Mouse (Mus musculus): ENCODE results near the gene Plekha6.

Gene Plekha6

DNA sequence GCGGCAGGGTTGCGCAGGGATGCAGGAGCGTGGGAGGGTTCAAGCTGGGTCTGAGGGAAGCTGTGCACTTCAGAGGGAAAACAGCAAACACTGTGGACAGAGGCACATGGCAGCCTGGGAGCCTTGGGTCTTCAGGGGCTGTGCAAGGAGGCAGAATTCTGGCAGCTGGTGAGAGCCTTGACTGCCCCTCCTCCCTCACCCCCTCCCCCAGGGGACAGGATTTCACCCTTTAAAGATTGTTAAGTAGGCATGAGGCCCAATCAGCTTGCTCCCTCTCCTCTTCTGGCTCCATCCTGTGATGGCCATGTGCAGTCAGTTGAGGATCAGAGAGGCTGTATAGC, 51.3 kb downstream of the Plekha6 start:
- DNase-seq (ENCODE audit: low spot score), result no peak

DNA sequence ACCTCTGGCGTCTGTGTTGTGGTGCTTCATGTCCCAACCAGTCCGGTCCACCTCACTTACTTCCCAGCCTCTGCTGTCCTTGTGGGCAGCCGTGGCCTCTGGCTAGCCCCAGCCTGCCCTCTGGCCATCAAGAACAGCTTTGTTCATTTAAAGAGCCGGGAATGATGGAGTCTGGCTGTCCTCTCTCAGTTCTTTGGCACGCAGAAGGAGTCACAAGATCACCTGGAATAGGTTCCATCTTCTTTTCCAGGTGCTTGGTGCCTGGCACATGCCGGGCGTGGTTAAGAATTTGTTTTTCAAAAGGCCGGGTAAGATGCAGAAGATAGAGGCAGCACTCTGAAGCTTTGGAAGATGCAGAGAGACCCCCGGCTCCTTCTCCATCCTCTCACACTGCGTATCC, 51.7 kb downstream of the Plekha6 start:
- no peak for DNase-seq (ENCODE audit: low spot score)

DNA sequence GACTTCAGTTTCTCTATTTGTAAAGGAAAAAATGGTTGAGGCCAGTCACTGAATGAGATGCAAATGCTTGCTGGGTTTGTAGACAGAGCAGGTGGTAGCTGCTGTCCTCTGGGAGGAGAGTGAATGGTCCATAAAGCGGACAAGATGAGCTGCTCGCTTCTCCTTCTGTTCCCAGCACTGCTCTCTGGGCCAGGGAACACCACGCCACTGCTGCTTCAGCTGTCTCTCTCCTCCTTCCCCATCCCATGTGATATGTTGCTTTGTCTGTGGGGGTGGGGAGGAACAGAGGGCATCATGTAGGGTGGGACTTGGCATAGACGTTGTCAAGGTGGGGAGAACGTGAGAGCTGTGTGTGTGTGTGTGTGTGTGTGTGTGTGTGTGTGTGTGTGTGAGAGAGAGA, 53.0 kb downstream of the Plekha6 start:
- DNase-seq (ENCODE audit: low spot score), result no peak

GRCm38 (mm10) chr1:133219106-133219505, 55.1 kb downstream of the Plekha6 start:
- DNase-seq (ENCODE audit: low spot score), result no peak

- DNase-seq (ENCODE audit: low spot score), result no peak
Measured at GRCm38 (mm10) chr1:133221459-133221858, 57.4 kb downstream of the Plekha6 start.

GRCm38 (mm10) chr1:133222445-133222995, 58.5 kb downstream of the Plekha6 start:
- DNase-seq (ENCODE audit: low spot score), result no peak

DNA sequence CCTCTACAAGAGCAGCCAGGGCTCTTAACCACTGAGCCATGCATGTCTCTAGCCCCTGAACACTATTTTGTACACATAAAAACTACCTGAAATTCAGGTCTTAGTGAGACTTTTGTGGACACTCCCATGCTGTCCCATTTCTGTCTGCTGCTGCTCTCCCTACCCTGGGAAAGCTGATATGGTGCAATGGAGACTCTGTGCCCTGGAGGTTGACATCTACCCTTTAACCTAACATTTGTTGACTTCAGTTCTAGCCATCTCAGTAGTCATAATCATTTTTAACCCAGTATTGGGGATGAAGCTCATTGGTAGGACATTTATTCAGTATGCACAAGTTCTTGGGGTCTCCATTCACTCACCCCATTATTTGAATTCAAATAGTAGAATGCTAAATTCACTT, 60.7 kb downstream of the Plekha6 start:
- DNase-seq (ENCODE audit: low spot score), result no peak

- DNase-seq (ENCODE audit: low spot score), result no peak
Measured at GRCm38 (mm10) chr1:133225137-133225536, 61.1 kb downstream of the Plekha6 start.

DNA sequence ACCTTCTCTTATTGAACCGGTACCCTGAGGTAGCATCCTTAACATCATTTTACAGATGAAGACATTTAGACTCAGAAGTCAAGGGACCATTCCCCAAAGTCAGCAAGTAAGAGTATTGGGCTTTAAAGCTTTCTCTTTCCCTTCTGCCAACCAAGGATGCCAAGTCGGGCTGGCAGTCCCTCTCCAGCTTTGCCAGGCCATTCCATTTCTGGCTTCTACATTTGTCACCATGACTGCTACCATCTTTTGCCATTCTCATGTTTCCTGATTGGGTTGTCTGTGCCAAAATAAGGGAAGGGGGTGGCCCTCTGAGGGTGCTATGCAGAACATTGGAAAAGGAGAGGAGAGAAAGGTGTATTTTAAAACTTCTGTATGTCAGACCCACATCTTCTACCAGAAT, 61.6 kb downstream of the Plekha6 start:
- no peak for DNase-seq (ENCODE audit: low spot score)

DNA sequence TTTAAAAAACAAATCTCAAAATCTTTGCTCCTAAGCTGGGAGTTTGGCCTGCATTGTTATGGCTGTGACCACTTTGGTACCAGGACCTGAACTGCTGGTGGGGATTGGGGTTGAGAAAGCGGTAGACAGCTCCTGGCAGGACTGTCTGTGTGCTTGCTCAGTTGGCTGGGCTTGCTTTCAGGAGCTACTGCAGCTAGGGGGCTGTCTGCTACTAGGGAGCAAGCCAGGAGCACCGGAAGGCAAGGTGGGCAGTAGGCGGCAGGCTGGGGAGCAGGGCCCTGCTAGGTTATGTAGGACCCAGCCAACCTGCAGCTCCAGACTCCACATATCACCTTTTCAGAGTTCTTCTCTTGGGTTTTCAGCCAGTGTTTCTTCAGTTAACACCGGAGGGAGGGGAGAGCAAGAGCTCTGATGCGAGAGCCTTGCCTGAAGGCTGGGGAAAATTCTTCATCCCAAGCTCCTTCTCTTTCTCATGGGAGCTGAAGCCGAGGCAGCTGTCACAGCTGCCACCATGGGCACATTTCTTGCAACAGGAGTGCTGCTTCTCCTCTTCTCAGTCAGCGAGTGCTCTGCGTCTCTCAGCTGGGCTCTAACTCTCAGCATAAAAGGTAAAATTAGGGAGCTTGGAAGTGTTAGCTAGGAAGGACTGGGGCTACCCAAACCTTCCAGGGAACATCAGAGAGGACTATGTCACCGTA, 62.1 kb downstream of the Plekha6 start:
- no peak for DNase-seq (ENCODE audit: low spot score)

GRCm38 (mm10) chr1:133226928-133227327, 62.9 kb downstream of the Plekha6 start:
- no peak for DNase-seq (ENCODE audit: low spot score)

GRCm38 (mm10) chr1:133227378-133227777, 63.4 kb downstream of the Plekha6 start:
- DNase-seq (ENCODE audit: low spot score), result no peak

GRCm38 (mm10) chr1:133228809-133229487, 64.9 kb downstream of the Plekha6 start:
- no peak for DNase-seq (ENCODE audit: low spot score)

DNA sequence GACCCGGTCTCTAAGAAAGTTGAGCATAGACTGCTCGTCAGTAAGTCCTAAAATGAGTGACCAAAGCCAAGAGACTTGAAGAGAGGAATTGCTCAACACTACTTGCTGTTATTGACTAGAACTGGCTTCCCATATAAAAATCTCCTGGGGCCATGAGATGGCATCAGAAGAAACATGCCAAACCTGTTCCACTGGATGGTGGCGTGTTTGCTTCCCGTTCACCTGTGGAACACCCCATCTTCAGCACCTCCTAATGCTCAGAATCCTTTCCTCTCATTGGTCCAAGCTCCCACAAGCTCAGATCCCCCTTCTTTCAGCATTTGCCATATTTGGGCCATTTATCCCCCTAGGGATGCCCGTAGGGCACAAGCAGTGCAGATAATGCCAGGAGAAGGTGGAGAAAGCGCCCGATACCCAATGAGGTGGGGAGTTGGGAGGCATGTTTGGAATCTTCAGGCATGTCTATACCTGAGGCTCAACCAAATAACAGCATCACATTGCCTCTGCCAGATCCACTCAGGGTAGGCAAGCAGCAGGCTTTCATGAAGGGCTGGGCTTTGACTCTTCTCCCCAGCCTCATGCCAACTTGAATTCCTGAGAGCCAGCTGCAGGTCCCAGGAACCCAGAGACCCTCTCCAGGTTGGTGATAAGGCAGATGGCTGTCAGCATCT, 67.6 kb downstream of the Plekha6 start:
- no peak for DNase-seq (ENCODE audit: low spot score)

DNA sequence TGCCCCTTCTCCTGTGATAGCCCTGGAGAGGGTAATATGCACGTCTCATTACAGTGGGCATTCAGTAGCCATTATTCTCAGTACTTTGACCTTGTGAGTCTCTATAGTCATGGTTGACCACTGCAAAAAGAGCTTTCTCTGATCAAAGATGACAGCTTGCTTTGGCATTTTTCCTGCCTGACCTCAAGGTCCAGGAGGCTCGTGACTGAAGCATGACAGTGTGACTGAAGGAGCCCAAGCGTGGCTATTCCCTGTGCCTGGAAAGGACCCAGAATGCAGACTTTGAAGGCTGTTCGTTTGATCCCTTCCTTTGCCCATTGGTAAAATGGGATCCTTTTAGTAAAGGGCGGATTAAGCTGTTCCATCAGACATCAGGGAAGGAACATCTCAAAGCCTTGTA, 71.9 kb downstream of the Plekha6 start:
- no peak for DNase-seq (ENCODE audit: low spot score)

GRCm38 (mm10) chr1:133236693-133237440, 72.9 kb downstream of the Plekha6 start:
- DNase-seq (ENCODE audit: low spot score), result no peak

DNA sequence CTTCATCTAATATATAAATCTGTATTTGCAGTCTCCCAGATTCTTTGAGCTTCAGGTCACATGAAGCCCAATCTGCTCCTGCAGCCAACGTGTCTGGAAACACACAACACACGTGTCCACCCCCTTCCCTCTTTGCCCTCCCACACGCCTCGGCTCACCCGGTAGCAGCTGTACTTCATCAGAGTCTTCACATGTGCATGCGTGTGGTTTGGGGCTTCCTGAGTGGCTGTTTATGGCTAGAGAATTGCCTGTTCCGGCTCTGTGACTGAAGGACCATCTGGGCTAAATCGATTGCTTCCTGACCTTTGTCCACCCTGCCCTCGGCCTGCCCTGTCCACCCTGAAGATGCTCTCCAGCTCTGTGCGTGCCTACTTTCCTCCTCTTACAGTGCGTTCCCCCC, 73.7 kb downstream of the Plekha6 start:
- DNase-seq (ENCODE audit: low spot score), result no peak

DNA sequence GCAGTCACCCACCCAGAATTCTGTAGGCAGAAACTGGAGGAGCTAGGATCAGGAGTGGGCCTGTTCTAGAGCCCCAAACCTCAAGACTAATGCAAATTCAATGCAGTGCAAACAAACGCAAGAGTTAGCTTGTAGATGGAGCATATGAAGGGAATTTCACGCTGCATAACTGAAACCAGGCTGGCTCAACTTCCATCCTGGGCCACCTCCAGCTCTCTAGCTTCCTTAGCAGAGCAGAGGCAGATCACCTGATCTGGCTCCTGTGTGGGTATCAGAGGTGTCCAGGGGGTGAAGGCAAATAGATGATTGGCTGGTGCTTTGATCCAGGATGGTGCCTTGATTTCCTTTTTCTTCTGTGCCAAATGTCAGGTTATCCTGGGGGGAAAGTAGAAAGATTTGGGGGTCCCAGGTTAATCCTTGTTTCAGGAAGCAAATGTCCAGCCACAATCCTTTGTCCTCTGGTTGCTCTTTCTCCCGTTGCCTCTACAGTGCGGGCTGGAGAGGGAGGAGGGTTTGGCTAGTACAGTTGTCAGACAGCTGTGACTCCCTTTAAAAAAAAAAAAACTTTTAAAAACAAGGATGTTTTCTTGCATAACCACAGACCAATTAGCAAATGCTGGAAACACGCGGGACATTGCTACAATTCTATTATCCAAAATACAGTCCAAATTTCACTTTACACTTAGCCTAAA, 75.3 kb downstream of the Plekha6 start:
- DNase-seq (ENCODE audit: low spot score), result no peak

- no peak for DNase-seq (ENCODE audit: low spot score)
Measured at GRCm38 (mm10) chr1:133239813-133240160, 75.8 kb downstream of the Plekha6 start.

- DNase-seq (ENCODE audit: low spot score), result no peak
Measured at GRCm38 (mm10) chr1:133240881-133241280, 76.9 kb downstream of the Plekha6 start.

GRCm38 (mm10) chr1:133244668-133245067, 80.7 kb downstream of the Plekha6 start:
- DNase-seq (ENCODE audit: low spot score), result no peak
